Mouse (Mus musculus) hindbrain, embryonic 10.5 days (tissue): ENCODE data around the gene Mtcl1. TPM values are rescaled to one million over a fixed set of nuclear protein-coding genes. Genes with fewer than 3 reads are reported as not detected.
"Not testable (repeated sequence)": the region's sequence is repeated elsewhere in the genome, so short reads cannot be mapped to it uniquely, and the experiment has no call there.

Experiments used
- DNase-seq: peaks from one replicate; pipeline ENCODE4 v3.0.0-alpha.2; 2017; ENCODE audit warnings: low spot score
- H3K27ac ChIP-seq: fragments of 300-500 bp; sonication (generic); 2 replicates; pipeline ENCODE4 v1.5.1; 2016; ENCODE audit warnings: mild to moderate bottlenecking, moderate library complexity
- H3K27me3 ChIP-seq: fragments of 300-500 bp; sonication (generic); 2 replicates; pipeline ENCODE4 v1.6.1; 2016; ENCODE audit warnings: mild to moderate bottlenecking; ENCODE audit not compliant: poor library complexity, insufficient read depth, severe bottlenecking
- H3K36me3 ChIP-seq: fragments of 300-500 bp; sonication (generic); 2 replicates; pipeline ENCODE4 v1.6.1; 2016; ENCODE audit warnings: mild to moderate bottlenecking, moderate library complexity
- H3K4me1 ChIP-seq: fragments of 300-500 bp; sonication (generic); replicated peaks from 2 replicates; pipeline ENCODE4 v1.6.1; 2016; ENCODE audit warnings: mild to moderate bottlenecking
- H3K4me3 ChIP-seq: fragments of 300-500 bp; sonication (generic); 2 replicates; pipeline ENCODE4 v1.5.1; 2016; ENCODE audit warnings: mild to moderate bottlenecking, moderate library complexity
- H3K9me3 ChIP-seq: fragments of 300-500 bp; sonication (generic); 2 replicates; pipeline ENCODE4 v1.6.1; 2016; ENCODE audit warnings: mild to moderate bottlenecking, moderate library complexity
- WGBS: fragments of 180-500 bp; shearing (Covaris S2); methylation state at CpG from one replicate; pipeline ENCODE4 v1.1.7; 2016; 5-methylcytosine and 5-hydroxymethylcytosine counted together
- polyA plus RNA-seq: library from polyadenylated mRNA; unstranded; fragments of >200 nt; fragmentation: Nextera tagmentation; extraction: Ambion mirVana; gene quantifications from 2 replicates; pipeline ENCODE4 v1.2.1, GENCODE M21; 2016

The Mtcl1 gene
- polyA plus RNA-seq, 1 experiment from 2014 or later, result 89.7 TPM

DNA sequence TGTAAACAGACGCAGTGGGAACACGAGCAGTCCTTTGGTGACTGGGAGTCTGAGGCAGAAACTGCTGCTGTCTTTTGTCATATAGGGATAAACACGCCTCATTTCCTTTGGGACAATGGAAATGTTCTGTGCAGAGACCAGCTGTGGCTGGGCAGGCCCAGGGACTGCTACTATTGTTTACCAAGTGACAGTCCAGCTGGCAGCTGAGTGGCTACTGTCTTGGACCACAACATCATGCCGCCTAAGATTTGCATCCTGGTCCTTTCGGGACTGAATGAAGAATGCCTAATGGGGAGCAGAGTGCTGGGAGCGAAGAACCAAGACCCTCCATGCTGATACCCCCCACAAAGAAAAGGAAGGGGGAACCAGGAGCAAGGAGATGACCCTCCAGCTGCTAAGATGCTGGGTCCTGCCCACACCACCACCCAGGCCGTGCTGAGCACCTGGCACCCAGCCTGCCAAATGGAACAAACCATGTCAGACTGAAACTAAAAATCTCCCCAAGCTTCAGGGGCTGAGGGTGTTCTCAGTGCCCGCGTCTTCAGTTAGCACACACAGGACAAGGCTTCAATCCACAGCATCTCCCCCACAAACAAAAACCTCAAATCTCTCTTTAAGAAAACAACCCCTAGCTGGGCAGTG lies 5.4 kb downstream of the Mtcl1 start:
- Histone ChIP-seq H3K27ac (peak overlapping the region; percentile 97), H3K4me3 (peak overlapping the region; percentile 96), H3K27me3 (no peaks in the 10 kb centered on the region), H3K4me1 (peaks cover 89% of the 10 kb centered on the region), H3K9me3 (no peaks in the 10 kb centered on the region), H3K36me3 (peaks cover 5% of the 10 kb centered on the region; the same call in 1 of the 2 replicates)
- WGBS, result 40% methylated on average over 9 of the region's 9 CpGs
- DNase-seq, result peak; percentile 73

DNA sequence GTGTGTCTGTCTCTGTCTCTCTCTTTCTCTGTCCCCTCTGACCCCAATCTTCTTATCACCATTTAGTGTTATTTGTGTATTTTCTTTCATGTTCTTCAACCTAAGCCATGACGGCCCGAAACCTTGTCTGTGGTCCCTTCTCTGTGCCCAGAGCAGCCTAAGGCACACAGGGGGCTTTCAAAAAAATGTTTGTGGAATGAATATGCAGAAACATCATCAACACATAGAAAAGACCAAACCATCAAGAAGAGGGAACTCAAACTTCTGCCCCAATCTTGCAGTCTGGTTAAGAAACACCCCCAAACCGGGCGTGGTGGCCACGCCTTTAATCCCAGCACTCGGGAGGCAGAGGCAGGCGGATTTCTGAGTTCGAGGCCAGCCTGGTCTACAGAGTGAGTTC lies 9.7 kb downstream of the Mtcl1 start:
- Histone ChIP-seq H3K27me3 (no peaks in the 10 kb centered on the region), H3K4me1 (peaks cover 85% of the 10 kb centered on the region), H3K27ac (0 out of 2 replicates have a peak overlapping the region, but pooled peaks have one; percentile 50), H3K4me3 (0 out of 2 replicates have a peak overlapping the region, but pooled peaks have one; percentile 1), H3K9me3 (no peaks in the 10 kb centered on the region), H3K36me3 (peaks cover 40% of the 10 kb centered on the region)
- no peak for DNase-seq
- WGBS, result 70% methylated on average over 8 of the region's 8 CpGs

DNA sequence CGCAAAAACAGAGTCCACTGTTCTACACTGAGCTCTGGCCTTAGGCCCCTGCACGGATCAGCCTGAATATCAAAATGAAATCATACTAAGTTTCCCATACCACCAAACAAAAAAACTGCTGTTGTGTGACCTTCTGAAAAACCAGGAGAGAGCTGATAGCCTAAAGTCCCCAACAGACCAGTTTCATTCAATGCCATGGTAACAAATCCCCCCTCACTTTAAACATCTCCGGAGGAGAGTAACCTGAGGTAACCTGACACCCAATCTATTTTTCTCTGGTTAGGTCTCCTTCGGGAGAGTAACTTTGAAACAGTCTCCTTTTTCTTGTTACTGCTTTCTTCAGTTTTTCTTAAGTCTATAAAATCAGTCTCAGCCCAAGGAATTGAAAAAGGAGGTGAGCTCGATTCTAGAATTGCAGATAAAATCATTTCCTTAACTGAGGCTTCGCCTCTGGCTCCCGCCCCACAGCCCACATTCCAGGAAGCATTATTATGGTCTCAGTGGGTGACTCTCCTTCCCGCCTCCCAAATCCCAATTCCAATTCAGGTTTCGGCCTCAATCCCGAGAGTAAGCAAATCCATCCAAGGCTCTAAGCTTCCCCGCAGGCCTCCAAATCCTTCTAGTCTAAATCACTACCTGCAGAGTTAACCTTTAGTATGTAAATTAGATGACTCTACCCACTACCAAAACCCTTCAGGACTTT lies 10.3 kb downstream of the Mtcl1 start:
- Histone ChIP-seq H3K27me3 (no peaks in the 10 kb centered on the region), H3K9me3 (no peaks in the 10 kb centered on the region), H3K27ac (peak overlapping the region; percentile 50; the same call in 1 of the 2 replicates), H3K4me1 (peaks cover 85% of the 10 kb centered on the region), H3K4me3 (0 out of 2 replicates have a peak overlapping the region, but pooled peaks have one; percentile 1), H3K36me3 (peaks cover 47% of the 10 kb centered on the region)
- 10% methylated on average over 11 of the region's 11 CpGs for WGBS
- no peak for DNase-seq

DNA sequence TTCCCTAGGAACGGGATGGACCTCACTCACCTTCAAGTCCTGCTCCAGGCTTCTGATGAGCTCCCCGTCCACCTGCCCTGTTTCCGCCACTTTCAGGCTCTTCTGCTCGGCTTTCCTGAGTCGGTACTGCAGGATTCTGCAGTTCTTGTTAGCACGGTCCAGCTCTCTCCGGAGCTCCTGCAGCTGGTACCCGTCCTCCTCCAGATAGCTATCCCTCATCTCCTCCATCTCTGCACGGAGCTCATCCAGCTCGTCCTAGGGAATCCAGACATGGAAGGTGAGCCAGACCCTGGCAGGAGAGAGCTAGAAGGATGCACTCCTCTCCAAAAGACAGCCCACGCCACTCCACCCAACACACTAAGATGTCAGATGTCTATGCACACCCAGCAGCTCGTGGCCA lies 11.4 kb downstream of the Mtcl1 start:
- 88% methylated on average over 12 of the region's 12 CpGs for WGBS
- Histone ChIP-seq H3K36me3 (peaks cover 56% of the 10 kb centered on the region), H3K4me1 (peaks cover 79% of the 10 kb centered on the region)

DNA sequence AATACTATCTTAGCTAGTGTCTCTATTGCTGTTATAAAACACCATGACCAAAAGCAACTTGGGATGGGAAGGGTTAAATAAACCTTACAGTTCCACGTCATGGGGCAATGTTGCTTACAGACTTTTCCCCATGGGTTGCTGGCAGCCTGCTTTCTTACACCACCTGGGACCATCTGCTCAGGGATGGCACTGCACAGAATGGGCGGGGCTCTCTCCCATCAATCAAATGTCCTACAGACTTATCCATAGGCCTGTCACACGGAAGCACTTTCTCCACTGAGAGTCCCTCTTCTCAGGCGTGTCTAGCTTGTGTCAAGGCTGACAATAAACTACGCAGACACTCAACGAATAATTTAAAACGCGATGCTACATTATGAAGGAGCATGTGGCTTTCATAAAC lies 12.7 kb downstream of the Mtcl1 start:
- Histone ChIP-seq H3K27ac (no peak overlapping the region), H3K4me1 (peaks cover 68% of the 10 kb centered on the region), H3K27me3 (no peaks in the 10 kb centered on the region), H3K36me3 (peaks cover 63% of the 10 kb centered on the region), H3K4me3 (no peak overlapping the region), H3K9me3 (no peaks in the 10 kb centered on the region)
- no peak for DNase-seq
- WGBS, result 70% methylated on average over 8 of the region's 8 CpGs

More for the DNA sequence above, 11.4 kb downstream of the Mtcl1 start:
- DNase-seq, result no peak
- H3K4me3 ChIP-seq, result no peak overlapping the region
- no peaks in the 10 kb centered on the region for H3K27me3 ChIP-seq
- no peaks in the 10 kb centered on the region for H3K9me3 ChIP-seq
- peak overlapping the region; percentile 60; the same call in 1 of the 2 replicates for H3K27ac ChIP-seq

DNA sequence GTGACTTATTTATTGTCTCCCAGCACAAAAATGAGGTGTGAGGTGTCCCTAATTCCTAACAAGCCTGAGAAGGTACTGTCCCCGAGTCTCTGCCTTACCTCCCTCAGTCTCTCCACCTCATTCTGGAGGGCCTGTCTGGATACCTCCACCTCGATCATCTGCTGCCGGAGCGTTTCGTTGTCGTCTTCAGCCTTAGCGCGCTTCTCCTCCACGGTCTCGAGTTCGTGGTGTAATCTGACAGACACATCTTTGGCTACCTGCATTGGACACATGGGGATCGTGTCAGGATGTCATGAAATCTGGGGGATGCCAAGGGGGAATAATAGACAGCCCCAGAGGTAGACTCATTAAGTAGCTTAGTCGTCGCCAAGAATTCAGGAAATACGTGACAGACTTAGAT lies 13.6 kb downstream of the Mtcl1 start:
- Histone ChIP-seq H3K36me3 (peaks cover 66% of the 10 kb centered on the region), H3K4me3 (no peak overlapping the region), H3K27ac (peak overlapping the region; percentile 6; the same call in 1 of the 2 replicates), H3K9me3 (no peaks in the 10 kb centered on the region), H3K27me3 (no peaks in the 10 kb centered on the region), H3K4me1 (peaks cover 60% of the 10 kb centered on the region)
- WGBS, result 94% methylated on average over 15 of the region's 15 CpGs
- DNase-seq, result no peak

DNA sequence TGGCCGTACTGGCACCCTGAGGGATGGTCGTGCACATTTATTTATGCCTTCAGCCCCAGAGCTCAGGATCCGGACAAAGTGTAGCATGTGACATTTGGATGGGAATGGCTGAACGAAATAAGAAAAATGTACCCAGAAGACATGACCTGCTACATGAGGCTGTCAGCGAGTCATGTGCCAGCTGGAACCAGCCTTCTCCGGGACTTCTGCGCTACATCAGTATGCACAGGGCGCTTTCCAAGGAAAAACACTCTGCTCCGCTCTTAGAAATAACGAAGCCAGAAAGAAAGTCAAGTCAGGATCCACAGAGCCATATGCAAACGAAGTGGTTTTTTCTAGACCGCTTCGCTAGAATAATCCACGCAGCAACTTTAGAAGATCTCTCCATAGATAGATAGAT lies 14.5 kb downstream of the Mtcl1 start:
- no peaks in the 10 kb centered on the region for H3K27me3 ChIP-seq
- peaks cover 76% of the 10 kb centered on the region for H3K36me3 ChIP-seq
- 94% methylated on average over 14 of the region's 14 CpGs for WGBS
- peaks cover 54% of the 10 kb centered on the region for H3K4me1 ChIP-seq
- no peak overlapping the region for H3K27ac ChIP-seq
- no peaks in the 10 kb centered on the region for H3K9me3 ChIP-seq
- no peak for DNase-seq
- no peak overlapping the region for H3K4me3 ChIP-seq

DNA sequence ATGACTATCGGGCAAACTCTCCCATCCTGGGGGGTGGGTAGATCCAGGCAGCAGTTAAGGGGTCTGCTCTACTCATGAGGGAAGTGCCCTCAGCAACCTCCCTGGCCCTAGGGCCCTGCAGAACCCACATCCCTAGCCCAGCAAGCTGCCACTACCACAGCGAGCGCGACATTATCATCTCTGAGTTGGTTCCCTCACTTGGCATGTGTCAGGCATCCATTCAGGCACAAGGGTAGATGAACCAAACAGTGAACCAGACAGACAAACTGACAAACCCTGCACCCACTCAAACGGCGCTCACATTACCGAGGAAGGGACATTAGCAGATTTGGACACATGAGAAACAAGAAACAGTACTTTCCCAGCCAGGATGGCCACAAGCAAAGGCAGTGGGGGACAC lies 15.0 kb downstream of the Mtcl1 start:
- no peak overlapping the region for H3K4me3 ChIP-seq
- no peak for DNase-seq
- H3K27ac ChIP-seq, result no peak overlapping the region
- no peaks in the 10 kb centered on the region for H3K27me3 ChIP-seq
- no peaks in the 10 kb centered on the region for H3K9me3 ChIP-seq
- peaks cover 80% of the 10 kb centered on the region for H3K36me3 ChIP-seq
- H3K4me1 ChIP-seq, result peaks cover 50% of the 10 kb centered on the region
- WGBS, result 90% methylated on average over 7 of the region's 7 CpGs

DNA sequence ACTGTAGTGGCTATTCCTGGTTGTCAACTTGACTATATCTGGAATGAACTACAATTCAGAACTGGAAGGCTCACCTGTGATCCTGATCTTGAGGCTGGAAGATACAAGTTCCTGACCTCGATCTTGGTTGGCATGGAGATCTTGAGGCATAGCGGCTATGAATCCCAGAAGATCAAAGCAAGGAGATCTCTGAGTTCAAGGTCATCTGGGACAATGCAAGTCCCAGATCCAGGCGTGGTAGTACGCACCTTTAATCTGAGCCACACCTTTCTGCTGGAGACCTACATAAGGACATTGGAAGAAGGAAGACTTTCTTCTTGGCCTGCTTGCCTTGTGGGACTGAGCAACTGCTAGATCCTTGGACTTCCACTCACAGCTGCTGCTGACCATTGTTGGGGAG lies 24.9 kb downstream of the Mtcl1 start:
- whole genome bisulfite sequencing, result 92% methylated on average over 4 of the region's 4 CpGs
- not testable (repeated sequence) for H3K4me3 ChIP-seq, DNase-seq, H3K9me3 ChIP-seq, H3K27ac ChIP-seq, H3K27me3 ChIP-seq
- Histone ChIP-seq H3K36me3 (peaks cover 92% of the 10 kb centered on the region), H3K4me1 (peaks cover 12% of the 10 kb centered on the region; the same call in 1 of the 2 replicates)

DNA sequence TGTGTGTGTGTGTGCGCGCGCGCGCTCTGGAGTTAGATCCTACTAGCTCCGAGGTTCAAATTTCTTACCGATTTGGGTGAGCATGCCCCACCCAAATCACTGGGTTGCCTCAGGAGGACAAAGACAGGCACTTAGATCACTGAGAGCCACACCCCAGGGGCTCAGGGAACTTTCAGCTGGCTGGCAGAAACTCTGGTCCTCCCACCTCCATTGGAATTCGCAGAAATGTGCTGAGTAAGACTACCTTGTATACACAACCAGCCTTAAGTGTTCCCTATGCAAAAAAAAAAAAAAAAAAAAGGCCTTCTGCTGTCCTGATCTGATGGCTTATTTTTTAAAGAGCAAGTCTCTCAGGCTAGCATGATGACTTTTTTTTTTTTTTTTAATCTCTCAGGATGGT lies 30.1 kb downstream of the Mtcl1 start:
- DNase-seq, result no peak
- no peak overlapping the region for H3K4me3 ChIP-seq
- no peaks in the 10 kb centered on the region for H3K27me3 ChIP-seq
- H3K9me3 ChIP-seq, result no peaks in the 10 kb centered on the region
- H3K36me3 ChIP-seq, result peaks cover 75% of the 10 kb centered on the region
- peaks cover 51% of the 10 kb centered on the region for H3K4me1 ChIP-seq
- 64% methylated on average over 8 of the region's 8 CpGs for WGBS
- H3K27ac ChIP-seq, result no peak overlapping the region

DNA sequence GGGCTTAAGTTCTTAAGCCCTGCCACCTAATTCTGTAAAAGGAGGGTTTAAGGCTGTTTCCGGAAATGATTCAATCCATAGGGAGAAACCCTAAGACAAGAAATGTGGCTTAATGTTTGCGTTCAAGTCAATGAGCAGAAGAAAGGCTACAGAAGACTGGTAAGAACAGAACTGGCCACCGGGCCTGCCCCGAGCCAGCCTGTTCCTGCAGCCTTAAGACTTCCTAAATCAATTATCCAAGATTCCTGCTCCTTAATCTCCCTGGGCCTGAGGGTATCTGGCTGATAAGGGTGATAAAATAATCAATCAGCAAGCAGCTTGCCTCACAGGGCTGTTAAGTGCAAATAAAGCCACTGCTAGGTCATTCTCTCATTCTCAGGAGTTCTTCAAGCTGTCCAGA lies 31.8 kb downstream of the Mtcl1 start:
- H3K9me3 ChIP-seq, result no peaks in the 10 kb centered on the region
- H3K4me3 ChIP-seq, result no peak overlapping the region
- H3K36me3 ChIP-seq, result peaks cover 58% of the 10 kb centered on the region
- DNase-seq, result no peak
- H3K4me1 ChIP-seq, result peaks cover 66% of the 10 kb centered on the region
- H3K27ac ChIP-seq, result peak overlapping the region; percentile 79
- 71% methylated on average over 4 of the region's 4 CpGs for WGBS
- H3K27me3 ChIP-seq, result no peaks in the 10 kb centered on the region

DNA sequence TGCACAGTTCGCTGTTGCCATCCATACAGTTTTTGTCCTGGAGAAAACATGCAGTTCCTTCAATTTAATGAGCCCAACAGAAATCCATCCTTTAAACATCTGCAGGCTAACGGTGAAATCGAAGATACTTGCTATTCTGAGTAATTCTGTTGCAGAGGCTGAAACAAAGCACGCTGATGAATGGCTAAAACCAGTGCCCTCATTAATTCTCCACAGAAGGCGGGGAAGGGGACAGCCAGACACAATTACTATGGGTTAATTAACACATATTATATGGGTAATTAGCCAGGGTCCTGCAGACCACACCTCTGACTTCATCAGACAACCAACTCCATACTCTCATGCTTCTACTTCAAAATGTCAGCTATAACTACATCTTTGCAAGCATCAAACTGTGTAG lies 32.2 kb downstream of the Mtcl1 start:
- peaks cover 70% of the 10 kb centered on the region for H3K4me1 ChIP-seq
- H3K27me3 ChIP-seq, result no peaks in the 10 kb centered on the region
- 78% methylated on average over 5 of the region's 5 CpGs for WGBS
- H3K36me3 ChIP-seq, result peaks cover 54% of the 10 kb centered on the region
- DNase-seq, result no peak
- H3K9me3 ChIP-seq, result no peaks in the 10 kb centered on the region
- peak overlapping the region; percentile 79 for H3K27ac ChIP-seq
- no peak overlapping the region for H3K4me3 ChIP-seq

DNA sequence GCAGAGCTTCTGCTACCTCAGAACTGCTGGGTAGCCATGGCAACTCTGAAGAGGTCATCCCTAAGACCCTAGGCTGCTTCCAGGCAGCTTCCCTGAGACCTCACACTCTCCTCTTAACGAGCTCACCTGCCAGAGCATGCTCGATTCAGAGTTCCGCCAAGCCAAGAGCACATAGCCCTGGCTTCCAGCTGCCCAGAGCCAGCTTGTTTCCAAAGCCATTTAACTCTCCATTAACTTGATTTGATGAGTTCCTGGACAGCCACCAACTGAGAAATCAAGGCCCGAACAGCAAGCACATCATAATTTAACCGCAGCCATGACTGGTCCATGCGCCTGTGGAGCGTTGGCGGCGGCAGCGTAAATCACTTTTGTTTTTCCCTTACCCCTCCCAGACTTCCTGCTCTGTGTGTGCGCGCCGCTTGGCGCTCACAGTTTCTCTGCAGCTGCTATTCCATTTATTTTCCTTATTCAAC lies 32.7 kb downstream of the Mtcl1 start:
- H3K27me3 ChIP-seq, result no peaks in the 10 kb centered on the region
- H3K4me3 ChIP-seq, result 0 out of 2 replicates have a peak overlapping the region, but pooled peaks have one; percentile 9
- 61% methylated on average over 14 of the region's 14 CpGs for WGBS
- no peaks in the 10 kb centered on the region for H3K9me3 ChIP-seq
- peak overlapping the region; percentile 79 for H3K27ac ChIP-seq
- peaks cover 75% of the 10 kb centered on the region for H3K4me1 ChIP-seq
- H3K36me3 ChIP-seq, result peaks cover 50% of the 10 kb centered on the region
- DNase-seq, result peak; percentile 38
